Mouse (Mus musculus) embryonic facial prominence, embryonic 13.5 days (tissue): Measurements from ENCODE around the gene Sptbn1. TPM values are rescaled to one million over a fixed set of nuclear protein-coding genes. Genes with fewer than 3 reads are reported as not detected.
"Not testable (repeated sequence)": the region's sequence is repeated elsewhere in the genome, so short reads cannot be mapped to it uniquely, and the experiment has no call there.

Experiments
- ATAC-seq: fragments of 200-750 bp; cut with Nextera tagmentation; 2 replicates; pipeline ENCODE4 v1.8.0; 2017; ENCODE audit warnings: low read depth; ENCODE audit not compliant: insufficient number of reproducible peaks, insufficient read depth, low FRiP score, low TSS enrichment
- H3K27ac ChIP-seq: fragments of 300-500 bp; sonication (generic); 2 replicates; pipeline ENCODE4 v1.5.1; 2015; ENCODE audit warnings: moderate library complexity, mild to moderate bottlenecking, inconsistent platforms
- H3K27me3 ChIP-seq: fragments of 300-500 bp; sonication (generic); 2 replicates; pipeline ENCODE4 v1.6.1; 2015; ENCODE audit warnings: mild to moderate bottlenecking, inconsistent platforms
- H3K36me3 ChIP-seq: fragments of 300-500 bp; sonication (generic); 2 replicates; pipeline ENCODE4 v1.6.1; 2015; ENCODE audit warnings: mild to moderate bottlenecking, inconsistent platforms
- H3K4me1 ChIP-seq: fragments of 300-500 bp; sonication (generic); 2 replicates; pipeline ENCODE4 v1.6.1; 2015; ENCODE audit warnings: inconsistent platforms
- H3K4me2 ChIP-seq: fragments of 300-500 bp; sonication (generic); 2 replicates; pipeline ENCODE4 v1.6.1; 2015; ENCODE audit warnings: moderate library complexity, mild to moderate bottlenecking, inconsistent platforms
- H3K4me3 ChIP-seq: fragments of 300-500 bp; sonication (generic); 2 replicates; pipeline ENCODE4 v1.5.1; 2015; ENCODE audit warnings: mild to moderate bottlenecking, inconsistent platforms
- H3K9ac ChIP-seq: fragments of 300-500 bp; sonication (generic); 2 replicates; pipeline ENCODE4 v1.6.1; 2015; ENCODE audit warnings: mild to moderate bottlenecking, inconsistent platforms
- H3K9me3 ChIP-seq: fragments of 300-500 bp; sonication (generic); 2 replicates; pipeline ENCODE4 v1.6.1; 2016; ENCODE audit warnings: inconsistent platforms
- WGBS: fragments of 180-500 bp; shearing (Covaris S2); methylation state at CpG from one replicate; pipeline ENCODE4 v1.1.7; 2015; ENCODE audit warnings: mixed read lengths; 5-methylcytosine and 5-hydroxymethylcytosine counted together
- polyA plus RNA-seq: library from polyadenylated mRNA; unstranded; fragments of >200 nt; fragmentation: Nextera tagmentation; extraction: Ambion mirVana; gene quantifications from 2 replicates; pipeline ENCODE4 v1.2.1, GENCODE M21; 2015

The Sptbn1 gene
- polyA plus RNA-seq, 1 experiment from 2014 or later = 80.9 TPM

- Histone ChIP-seq H3K9me3 (no peaks in the 10 kb centered on the region), H3K4me3 (peak overlapping the region; percentile 95), H3K4me2 (peak overlapping the region; percentile 80), H3K27me3 (no peaks in the 10 kb centered on the region), H3K27ac (peak overlapping the region; percentile 55; the same call in 1 of the 2 replicates), H3K4me1 (peaks cover 22% of the 10 kb centered on the region), H3K9ac (peak overlapping the region; percentile 77), H3K36me3 (no peaks in the 10 kb centered on the region)
- WGBS = 5% methylated on average over 15 of the region's 15 CpGs
- ATAC-seq = no peak
Observed at GRCm38 (mm10) chr11:30268648-30269375, 837 bp upstream of the Sptbn1 start.

- H3K27ac ChIP-seq = peak overlapping the region; percentile 93
- peak; percentile 75 for ATAC-seq
- peaks cover 22% of the 10 kb centered on the region for H3K4me1 ChIP-seq
- no peaks in the 10 kb centered on the region for H3K36me3 ChIP-seq
- H3K9ac ChIP-seq = peak overlapping the region; percentile 91
- peak overlapping the region; percentile 95 for H3K4me3 ChIP-seq
- under 1% methylated on average over 69 of the region's 69 CpGs for WGBS
- H3K9me3 ChIP-seq = no peaks in the 10 kb centered on the region
- H3K27me3 ChIP-seq = no peaks in the 10 kb centered on the region
- peak overlapping the region; percentile 80 for H3K4me2 ChIP-seq
Observed at GRCm38 (mm10) chr11:30267036-30267891, 711 bp downstream of the Sptbn1 start.

- H3K4me3 ChIP-seq = peak overlapping the region; percentile 95
Observed at GRCm38 (mm10) chr11:30266691-30267035, 1.3 kb downstream of the Sptbn1 start.

GRCm38 (mm10) chr11:30265666-30266065, 2.3 kb downstream of the Sptbn1 start:
- peak overlapping the region; percentile 80 for H3K4me2 ChIP-seq
- peaks cover 22% of the 10 kb centered on the region for H3K4me1 ChIP-seq
- H3K4me3 ChIP-seq = peak overlapping the region; percentile 23
- H3K9ac ChIP-seq = no peak overlapping the region
- no peaks in the 10 kb centered on the region for H3K9me3 ChIP-seq
- no peak overlapping the region for H3K27ac ChIP-seq
- no peaks in the 10 kb centered on the region for H3K36me3 ChIP-seq
- no peaks in the 10 kb centered on the region for H3K27me3 ChIP-seq
- WGBS = 67% methylated on average over 2 of the region's 2 CpGs
- ATAC-seq = no peak

More at GRCm38 (mm10) chr11:30266691-30267035, 1.3 kb downstream of the Sptbn1 start:
- peak overlapping the region; percentile 91 for H3K9ac ChIP-seq
- peak overlapping the region; percentile 93; the same call in 1 of the 2 replicates for H3K27ac ChIP-seq
- peaks cover 22% of the 10 kb centered on the region for H3K4me1 ChIP-seq
- H3K9me3 ChIP-seq = no peaks in the 10 kb centered on the region
- H3K27me3 ChIP-seq = no peaks in the 10 kb centered on the region
- ATAC-seq = no peak
- peak overlapping the region; percentile 80 for H3K4me2 ChIP-seq
- 3% methylated on average over 7 of the region's 7 CpGs for WGBS
- no peaks in the 10 kb centered on the region for H3K36me3 ChIP-seq

- no peak for ATAC-seq
Observed at GRCm38 (mm10) chr11:30263627-30264026, 4.3 kb downstream of the Sptbn1 start.

GRCm38 (mm10) chr11:30258739-30259350, 9.1 kb downstream of the Sptbn1 start:
- H3K36me3 ChIP-seq = no peaks in the 10 kb centered on the region
- no peaks in the 10 kb centered on the region for H3K27me3 ChIP-seq
- H3K4me1 ChIP-seq = peaks cover 11% of the 10 kb centered on the region; the same call in 1 of the 2 replicates
- H3K4me3 ChIP-seq = no peak overlapping the region
- H3K9ac ChIP-seq = no peak overlapping the region
- no peak overlapping the region for H3K4me2 ChIP-seq
- ATAC-seq = no peak
- H3K27ac ChIP-seq = no peak overlapping the region
- no peaks in the 10 kb centered on the region for H3K9me3 ChIP-seq
- WGBS = 64% methylated on average over 6 of the region's 6 CpGs

More at GRCm38 (mm10) chr11:30263627-30264026, 4.3 kb downstream of the Sptbn1 start:
- Histone ChIP-seq H3K9me3 (no peaks in the 10 kb centered on the region), H3K27me3 (no peaks in the 10 kb centered on the region), H3K4me1 (peaks cover 19% of the 10 kb centered on the region), H3K36me3 (no peaks in the 10 kb centered on the region), H3K9ac (no peak overlapping the region), H3K27ac (no peak overlapping the region), H3K4me2 (no peak overlapping the region), H3K4me3 (no peak overlapping the region)
- 60% methylated on average over 2 of the region's 2 CpGs for WGBS

GRCm38 (mm10) chr11:30257812-30258211, 10.2 kb downstream of the Sptbn1 start:
- Histone ChIP-seq H3K27me3 (no peaks in the 10 kb centered on the region), H3K4me2 (no peak overlapping the region), H3K9me3 (no peaks in the 10 kb centered on the region), H3K27ac (no peak overlapping the region), H3K9ac (no peak overlapping the region), H3K4me1 (peaks cover 11% of the 10 kb centered on the region; the same call in 1 of the 2 replicates), H3K4me3 (no peak overlapping the region), H3K36me3 (no peaks in the 10 kb centered on the region)
- no peak for ATAC-seq
- 50% methylated on average over 1 of the region's 1 CpGs for WGBS

- Histone ChIP-seq H3K9ac (no peak overlapping the region), H3K36me3 (no peaks in the 10 kb centered on the region), H3K4me2 (no peak overlapping the region)
Observed at GRCm38 (mm10) chr11:30257085-30257484, 10.9 kb downstream of the Sptbn1 start.

GRCm38 (mm10) chr11:30256491-30256890, 11.5 kb downstream of the Sptbn1 start:
- Histone ChIP-seq H3K4me2 (no peak overlapping the region), H3K9ac (no peak overlapping the region), H3K27ac (no peak overlapping the region), H3K9me3 (no peaks in the 10 kb centered on the region), H3K27me3 (no peaks in the 10 kb centered on the region), H3K4me1 (peaks cover 11% of the 10 kb centered on the region; the same call in 1 of the 2 replicates), H3K4me3 (no peak overlapping the region), H3K36me3 (no peaks in the 10 kb centered on the region)
- WGBS = 87% methylated on average over 5 of the region's 5 CpGs
- ATAC-seq = no peak

More at GRCm38 (mm10) chr11:30257085-30257484, 10.9 kb downstream of the Sptbn1 start:
- H3K27me3 ChIP-seq = no peaks in the 10 kb centered on the region
- ATAC-seq = no peak
- H3K4me3 ChIP-seq = no peak overlapping the region
- no peak overlapping the region for H3K27ac ChIP-seq
- no peaks in the 10 kb centered on the region for H3K9me3 ChIP-seq
- H3K4me1 ChIP-seq = peaks cover 11% of the 10 kb centered on the region; the same call in 1 of the 2 replicates

GRCm38 (mm10) chr11:30255211-30255610, 12.8 kb downstream of the Sptbn1 start:
- not testable (repeated sequence) for H3K4me2 ChIP-seq, ATAC-seq, H3K9ac ChIP-seq, H3K27me3 ChIP-seq, H3K4me3 ChIP-seq, H3K36me3 ChIP-seq, H3K27ac ChIP-seq, H3K9me3 ChIP-seq
- 96% methylated on average over 3 of the region's 3 CpGs for WGBS
- H3K4me1 ChIP-seq = peaks cover 11% of the 10 kb centered on the region; the same call in 1 of the 2 replicates

GRCm38 (mm10) chr11:30251294-30251904, 16.6 kb downstream of the Sptbn1 start:
- no peaks in the 10 kb centered on the region for H3K27me3 ChIP-seq
- H3K4me2 ChIP-seq = no peak overlapping the region
- H3K9me3 ChIP-seq = no peaks in the 10 kb centered on the region
- H3K4me1 ChIP-seq = no peaks in the 10 kb centered on the region
- no peak for ATAC-seq
- no peaks in the 10 kb centered on the region for H3K36me3 ChIP-seq
- 85% methylated on average over 11 of the region's 11 CpGs for WGBS
- H3K9ac ChIP-seq = no peak overlapping the region
- H3K4me3 ChIP-seq = no peak overlapping the region
- no peak overlapping the region for H3K27ac ChIP-seq
